Mouse (Mus musculus): Measurements from ENCODE around the gene Psmb10. TPM values are rescaled to one million over a fixed set of nuclear protein-coding genes. Genes with fewer than 3 reads are reported as not detected.
"Not testable (repeated sequence)": the region's sequence is repeated elsewhere in the genome, so short reads cannot be mapped to it uniquely, and the experiment has no call there.

Gene Psmb10
- 10 to 100 TPM; 17.9 to 26.1 TPM for total RNA-seq (2021)
- long read RNA-seq, experiment 1, transcript Psmb10-201 (8 exons, 1,311 nt): major isoform, 5 of 11 reads
- long read RNA-seq, experiment 1, partial matches to known transcripts: 2 of 11 reads
- long read RNA-seq, experiment 1, other reads (novel, unspliced or antisense): 0 of 11 reads
- long read RNA-seq, experiment 2, transcript Psmb10-201 (8 exons, 1,311 nt): major isoform, 5 of 13 reads
- long read RNA-seq, experiment 2, partial matches to known transcripts: 0 of 13 reads
- long read RNA-seq, experiment 2, other reads (novel, unspliced or antisense): 2 of 13 reads

GRCm38 (mm10) chr8:105938306-105938669 is at the start of gene Psmb10:
Gene Psmb10, minus strand, starts transcription at chr8:105938444.
- no peak; the same call in 1 of the 2 replicates for TF ChIP-seq CTCF (IDR thresholded peaks at IDR 0.05)
- H3K4me3 ChIP-seq: peak within 1 kb of the TSS; percentile 86
- no peak for DNase-seq
- H3K27ac ChIP-seq: peak within 1 kb of the TSS; percentile 94
- intact Hi-C loops (cut with DNase I): loop anchor here (5.0 kb wide), 1 partner anchor 74 kb away; the partner anchor contains the start of gene Ddx28

GRCm38 (mm10) chr8:105983406-105983805 is 45.2 kb upstream of the Psmb10 start:
- intact Hi-C loops (cut with DNase I); H3K27ac ChIP-seq; H3K4me3 ChIP-seq; DNase-seq: not testable (repeated sequence)

- intact Hi-C loops (cut with DNase I): no loop called here
- Histone ChIP-seq H3K4me3 (no peak overlapping the region), H3K27ac (no peak overlapping the region)
- no peak for DNase-seq
- TF ChIP-seq CTCF (IDR thresholded peaks at IDR 0.05): peak; percentile 36; the same call in 1 of the 2 replicates
Measured at GRCm38 (mm10) chr8:105981146-105981545, 42.9 kb upstream of the Psmb10 start.

- H3K4me3 ChIP-seq: no peak within 1 kb of the TSS
- no peak for DNase-seq
- intact Hi-C loops (cut with DNase I): no loop called here
- H3K27ac ChIP-seq: no peak within 1 kb of the TSS
- no peak for TF ChIP-seq CTCF (IDR thresholded peaks at IDR 0.05)
Measured at GRCm38 (mm10) chr8:105979325-105979724, 41.1 kb upstream of the Psmb10 start, which contains the start of gene Dpep3. Gene Dpep3, minus strand, starts transcription at chr8:105979429.

- DNase-seq: no peak
- TF ChIP-seq CTCF (IDR thresholded peaks at IDR 0.05): no peak
- H3K27ac ChIP-seq: no peak overlapping the region
- intact Hi-C loops (cut with DNase I): no loop called here
- H3K4me3 ChIP-seq: no peak overlapping the region
Measured at GRCm38 (mm10) chr8:105975363-105975762, 37.1 kb upstream of the Psmb10 start.

- DNase-seq: no peak
- no peak for TF ChIP-seq CTCF (IDR thresholded peaks at IDR 0.05)
- intact Hi-C loops (cut with DNase I): no loop called here
- Histone ChIP-seq H3K27ac (no peak overlapping the region), H3K4me3 (no peak overlapping the region)
Measured at GRCm38 (mm10) chr8:105971019-105971720, 32.9 kb upstream of the Psmb10 start.

GRCm38 (mm10) chr8:105969367-105969766 is 31.1 kb upstream of the Psmb10 start:
- no peak for DNase-seq
- H3K27ac ChIP-seq: no peak overlapping the region
- TF ChIP-seq CTCF (IDR thresholded peaks at IDR 0.05): no peak
- intact Hi-C loops (cut with DNase I): no loop called here
- H3K4me3 ChIP-seq: no peak overlapping the region

GRCm38 (mm10) chr8:105966692-105967311 is 28.6 kb upstream of the Psmb10 start:
- intact Hi-C loops (cut with DNase I): no loop called here
- no peak for TF ChIP-seq CTCF (IDR thresholded peaks at IDR 0.05)
- H3K27ac ChIP-seq: peak overlapping the region; percentile 93
- H3K4me3 ChIP-seq: peak overlapping the region; percentile 84
- DNase-seq: peak; percentile 50

DNA sequence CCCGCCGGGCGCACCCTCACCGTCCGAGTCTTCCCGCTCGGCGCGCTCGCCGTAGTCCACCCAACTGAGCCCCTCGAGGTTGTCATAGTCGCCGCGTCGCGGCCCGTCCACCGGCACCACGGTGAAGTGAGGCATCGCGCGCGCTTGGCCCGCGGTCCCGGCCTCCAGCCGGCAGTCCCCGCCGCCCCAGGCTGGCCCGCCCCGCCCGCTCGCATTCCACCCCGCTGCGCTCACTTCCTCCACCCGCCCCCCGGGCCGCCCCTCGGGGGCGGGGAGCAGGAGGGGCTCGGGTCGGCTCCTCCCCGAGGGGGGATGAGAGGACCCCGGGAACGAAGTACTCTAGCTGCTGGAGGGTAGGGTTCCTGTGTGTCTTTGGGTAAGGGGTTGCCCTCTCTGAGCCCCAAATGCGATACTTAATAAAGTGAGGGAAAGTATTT is 27.7 kb upstream of the Psmb10 start, which contains the start of gene Slc12a4:
Slc12a4 (minus strand) TSS at position 193 of the 437 bp plus-strand sequence.
- Histone ChIP-seq H3K27ac (peak within 1 kb of the TSS; percentile 93), H3K4me3 (peak within 1 kb of the TSS; percentile 84)
- TF ChIP-seq CTCF (IDR thresholded peaks at IDR 0.05): no peak
- intact Hi-C loops (cut with DNase I): no loop called here
- peak; percentile 90 for DNase-seq

DNA sequence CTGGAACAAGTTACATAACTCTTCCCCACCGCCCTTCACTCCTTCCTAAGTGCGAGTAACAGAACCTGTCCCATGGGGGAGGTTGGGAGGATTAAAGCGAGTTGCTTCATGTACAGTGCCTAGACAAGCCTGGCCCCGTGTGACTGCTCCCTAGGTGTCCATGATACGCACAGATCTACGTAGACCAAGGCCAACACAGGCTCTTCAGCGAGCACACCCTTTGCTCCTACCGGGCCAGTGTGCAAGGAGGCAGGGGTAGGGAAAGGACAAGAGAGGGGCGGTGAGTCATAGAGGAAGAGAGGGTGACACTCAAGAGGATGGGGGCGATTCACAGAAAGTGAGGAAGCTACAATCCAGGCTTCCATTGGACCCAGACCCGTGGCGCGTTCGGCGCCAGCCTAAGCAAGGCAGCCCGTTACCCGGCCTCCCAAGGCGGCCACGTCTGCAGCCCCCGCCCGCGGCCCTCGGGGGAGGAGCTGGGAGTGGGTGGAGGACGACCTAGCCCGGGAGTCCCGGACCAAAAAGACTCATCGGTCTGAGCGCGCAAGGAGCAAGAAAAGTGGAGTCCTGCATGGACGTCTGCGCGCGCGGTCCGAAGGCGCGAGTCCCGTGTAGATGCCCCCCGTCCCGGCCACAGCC is 27.1 kb upstream of the Psmb10 start:
- TF ChIP-seq CTCF (IDR thresholded peaks at IDR 0.05): no peak
- Histone ChIP-seq H3K27ac (peak overlapping the region; percentile 93), H3K4me3 (peak overlapping the region; percentile 84)
- intact Hi-C loops (cut with DNase I): no loop called here
- peak; percentile 81 for DNase-seq

GRCm38 (mm10) chr8:105964506-105965265 is 26.4 kb upstream of the Psmb10 start:
- no peak for TF ChIP-seq CTCF (IDR thresholded peaks at IDR 0.05)
- no peak for DNase-seq
- Histone ChIP-seq H3K27ac (peak overlapping the region; percentile 93), H3K4me3 (peak overlapping the region; percentile 84)
- intact Hi-C loops (cut with DNase I): no loop called here

DNA sequence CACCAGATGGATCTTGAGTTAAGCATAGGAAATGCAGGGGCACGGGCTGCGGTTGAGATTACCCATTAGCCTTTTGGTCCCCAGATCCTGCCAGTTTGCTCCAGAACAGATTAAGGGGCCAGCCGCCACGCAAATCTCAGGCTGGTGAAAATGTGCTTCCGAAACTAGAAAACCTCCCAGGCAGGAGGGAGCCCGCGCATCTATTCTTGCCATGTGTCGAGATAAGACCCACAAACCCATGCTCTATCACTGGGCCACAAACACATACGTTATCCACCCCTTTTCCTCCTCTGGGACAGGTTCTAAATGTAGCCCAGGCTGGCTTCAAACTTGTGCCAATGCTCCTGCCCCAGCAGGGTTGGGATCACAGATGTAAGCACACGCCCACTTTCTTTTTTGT is 23.3 kb upstream of the Psmb10 start:
- H3K27ac ChIP-seq: no peak overlapping the region
- TF ChIP-seq CTCF (IDR thresholded peaks at IDR 0.05): no peak
- intact Hi-C loops (cut with DNase I): no loop called here
- DNase-seq: no peak
- H3K4me3 ChIP-seq: no peak overlapping the region

All from gastrocnemius, adult 2 months (tissue).